Mouse (Mus musculus) CH12.LX (cell line): Measurements from ENCODE around the gene Colgalt2.

Experiments used
- BHLHE40 ChIP-seq: IDR thresholded peaks from 2 replicates; pipeline ENCODE4 v1.6.1; 2011; ENCODE audit warnings: mild to moderate bottlenecking, low read depth, low read length, improper control_type of control experiment
- CTCF ChIP-seq, 2 experiments: IDR thresholded peaks in 1 of 2; conservative IDR thresholded peaks in 1 of 2; 2 replicates each; pipeline ENCODE4 v1.5.1; 2011 to 2012; ENCODE audit warnings: low read depth in 2 of 2, low read length in 2 of 2, improper control_type of control experiment in 1 of 2, inconsistent platforms in 1 of 2, mild to moderate bottlenecking in 1 of 2, moderate library complexity in 1 of 2
- EP300 ChIP-seq: IDR thresholded peaks from 2 replicates; pipeline ENCODE4 v1.6.1; 2011; ENCODE audit warnings: low read length, improper control_type of control experiment
- HCFC1 ChIP-seq: IDR thresholded peaks from 2 replicates; pipeline ENCODE4 v1.6.1; 2012; ENCODE audit warnings: low read depth, mild to moderate bottlenecking, inconsistent platforms, low read length, improper control_type of control experiment
- JUND ChIP-seq: conservative IDR thresholded peaks from 2 replicates; pipeline ENCODE4 v1.6.1; 2011; ENCODE audit warnings: low read depth, low read length, improper control_type of control experiment
- MAX ChIP-seq: IDR thresholded peaks from 2 replicates; pipeline ENCODE4 v1.6.1; 2011; ENCODE audit warnings: low read length, improper control_type of control experiment
- MAZ ChIP-seq: IDR thresholded peaks from 2 replicates; pipeline ENCODE4 v1.6.1; 2012; ENCODE audit warnings: low read depth, mild to moderate bottlenecking, inconsistent platforms, low read length, improper control_type of control experiment, moderate library complexity
- MEF2A ChIP-seq: IDR thresholded peaks from 2 replicates; pipeline ENCODE4 v1.6.1; 2014; ENCODE audit warnings: low read depth, mild to moderate bottlenecking, inconsistent platforms, low read length, improper control_type of control experiment, borderline replicate concordance
- MYC ChIP-seq: IDR thresholded peaks from 2 replicates; pipeline ENCODE4 v1.6.1; 2011; ENCODE audit warnings: low read depth, mild to moderate bottlenecking, improper control_type of control experiment, low read length
- NRF1 ChIP-seq: IDR thresholded peaks from 2 replicates; pipeline ENCODE4 v1.6.1; 2014; ENCODE audit warnings: low read depth, mild to moderate bottlenecking, inconsistent platforms, low read length, improper control_type of control experiment, moderate library complexity
- PAX5 ChIP-seq: IDR thresholded peaks from 2 replicates; pipeline ENCODE4 v1.6.1; 2012; ENCODE audit warnings: low read length, inconsistent platforms, mixed read lengths
- POLR2A ChIP-seq: IDR thresholded peaks from 2 replicates; pipeline ENCODE4 v1.6.1; 2011; ENCODE audit warnings: low read depth, mild to moderate bottlenecking, improper control_type of control experiment, low read length
- TCF12 ChIP-seq: IDR thresholded peaks from 2 replicates; pipeline ENCODE4 v1.6.1; 2014; ENCODE audit warnings: low read depth, mild to moderate bottlenecking, inconsistent platforms, low read length, improper control_type of control experiment
- ZKSCAN1 ChIP-seq: IDR thresholded peaks from 2 replicates; pipeline ENCODE4 v1.6.1; 2012; ENCODE audit warnings: low read depth, inconsistent platforms, low read length, improper control_type of control experiment, borderline replicate concordance

GRCm38 (mm10) chr1:152460931-152461330 is 61.3 kb downstream of the Colgalt2 start:
- no peak for TF ChIP-seq NRF1
- no peak for TF ChIP-seq POLR2A
- TF ChIP-seq MEF2A = no peak
- no peak for TF ChIP-seq MAX
- no peak for TF ChIP-seq PAX5
- TF ChIP-seq CTCF (conservative IDR thresholded peaks at IDR 0.05 in 1 of 2, IDR thresholded peaks at IDR 0.05 in 1 of 2; ENCODE audit: low read depth in 2 of 2, low read length in 2 of 2) = no peak
- TF ChIP-seq MAZ = no peak
- no peak for TF ChIP-seq TCF12
- TF ChIP-seq HCFC1 = no peak
- no peak for TF ChIP-seq ZKSCAN1
- no peak for TF ChIP-seq BHLHE40
- TF ChIP-seq EP300 = no peak
- TF ChIP-seq MYC = no peak
- TF ChIP-seq JUND = no peak
